Mouse (Mus musculus): ENCODE results near the gene Aox4.

- TF ChIP-seq GATA1 (IDR thresholded peaks at IDR 0.05; ENCODE audit: borderline replicate concordance, low read length) (no peak), FLI1 (IDR thresholded peaks at IDR 0.05; ENCODE audit: low read length) (no peak)
Observed at GRCm38 (mm10) chr1:58197023-58197422, 13.2 kb upstream of the Aox4 start.

All from megakaryocyte, embryonic 14.5 days (primary cell).